Mouse (Mus musculus) midbrain, embryonic 15.5 days (tissue): ENCODE measurements around the gene Mrpl43. TPM values are rescaled to one million over a fixed set of nuclear protein-coding genes. Genes with fewer than 3 reads are reported as not detected.
"Not testable (repeated sequence)": the region's sequence is repeated elsewhere in the genome, so short reads cannot be mapped to it uniquely, and the experiment has no call there.

Source experiments
- ATAC-seq: fragments of 200-750 bp; cut with Nextera tagmentation; replicated peaks from 2 replicates; pipeline ENCODE4 v1.8.0; 2017; ENCODE audit warnings: moderate TSS enrichment
- H3K27ac ChIP-seq: fragments of 300-500 bp; sonication (generic); 2 replicates; pipeline ENCODE4 v1.5.1; 2015; ENCODE audit warnings: mild to moderate bottlenecking, inconsistent platforms
- H3K27me3 ChIP-seq: fragments of 300-500 bp; sonication (generic); replicated peaks from 2 replicates; pipeline ENCODE4 v1.6.1; 2015; ENCODE audit warnings: inconsistent platforms
- H3K36me3 ChIP-seq: fragments of 300-500 bp; sonication (generic); replicated peaks from 2 replicates; pipeline ENCODE4 v1.6.1; 2015; ENCODE audit warnings: inconsistent platforms
- H3K4me1 ChIP-seq: fragments of 300-500 bp; sonication (generic); 2 replicates; pipeline ENCODE4 v1.6.1; 2015; ENCODE audit warnings: inconsistent platforms
- H3K4me2 ChIP-seq: fragments of 300-500 bp; sonication (generic); 2 replicates; pipeline ENCODE4 v1.6.1; 2015; ENCODE audit warnings: inconsistent platforms, mild to moderate bottlenecking, moderate library complexity
- H3K4me3 ChIP-seq: fragments of 300-500 bp; sonication (generic); 2 replicates; pipeline ENCODE4 v1.5.1; 2015; ENCODE audit warnings: mild to moderate bottlenecking, inconsistent platforms
- H3K9ac ChIP-seq: fragments of 300-500 bp; sonication (generic); 2 replicates; pipeline ENCODE4 v1.6.1; 2015; ENCODE audit warnings: mild to moderate bottlenecking, inconsistent platforms
- H3K9me3 ChIP-seq: fragments of 300-500 bp; sonication (generic); 2 replicates; pipeline ENCODE4 v1.6.1; 2016; ENCODE audit warnings: inconsistent platforms
- WGBS: fragments of 180-500 bp; shearing (Covaris S2); methylation state at CpG from one replicate; pipeline ENCODE4 v1.1.7; 2015; ENCODE audit warnings: mixed read lengths; 5-methylcytosine and 5-hydroxymethylcytosine counted together
- polyA plus RNA-seq: library from polyadenylated mRNA; unstranded; fragments of >200 nt; fragmentation: Nextera tagmentation; extraction: Ambion mirVana; gene quantifications from 2 replicates; pipeline ENCODE4 v1.2.1, GENCODE M21; 2015

The Mrpl43 gene
- polyA plus RNA-seq, 1 experiment from 2014 or later = 86.9 TPM

- 68% methylated on average over 11 of the region's 11 CpGs for WGBS
- H3K4me1 ChIP-seq = peaks cover 31% of the 10 kb centered on the region
- peaks cover 4% of the 10 kb centered on the region; the same call in 1 of the 2 replicates for H3K27me3 ChIP-seq
- no peak overlapping the region for H3K9ac ChIP-seq
- H3K27ac ChIP-seq = no peak overlapping the region
- H3K4me2 ChIP-seq = no peak overlapping the region
- no peaks in the 10 kb centered on the region for H3K9me3 ChIP-seq
- ATAC-seq = no peak
- no peaks in the 10 kb centered on the region for H3K36me3 ChIP-seq
- H3K4me3 ChIP-seq = no peak overlapping the region
Measured at GRCm38 (mm10) chr19:45044389-45044927, 38.2 kb upstream of the Mrpl43 start.

GRCm38 (mm10) chr19:45040214-45040613 lies 34.0 kb upstream of the Mrpl43 start:
- Histone ChIP-seq H3K4me2 (no peak overlapping the region), H3K4me3 (no peak overlapping the region), H3K9ac (no peak overlapping the region), H3K36me3 (no peaks in the 10 kb centered on the region), H3K27me3 (no peaks in the 10 kb centered on the region), H3K4me1 (no peaks in the 10 kb centered on the region), H3K27ac (no peak overlapping the region), H3K9me3 (no peaks in the 10 kb centered on the region)
- ATAC-seq = no peak
- 64% methylated on average over 13 of the region's 13 CpGs for WGBS

- 91% methylated on average over 7 of the region's 7 CpGs for WGBS
- H3K27me3 ChIP-seq, H3K4me3 ChIP-seq, H3K9me3 ChIP-seq, H3K27ac ChIP-seq, H3K9ac ChIP-seq, H3K4me2 ChIP-seq, H3K4me1 ChIP-seq, ATAC-seq, H3K36me3 ChIP-seq: not testable (repeated sequence)
Measured at GRCm38 (mm10) chr19:45038198-45038597, 32.0 kb upstream of the Mrpl43 start.

GRCm38 (mm10) chr19:45036867-45037266 lies 30.6 kb upstream of the Mrpl43 start:
- no peaks in the 10 kb centered on the region for H3K27me3 ChIP-seq
- ATAC-seq = no peak
- no peak overlapping the region for H3K4me2 ChIP-seq
- no peaks in the 10 kb centered on the region; the same call in 1 of the 2 replicates for H3K4me1 ChIP-seq
- no peak overlapping the region for H3K27ac ChIP-seq
- H3K9ac ChIP-seq = no peak overlapping the region
- 30% methylated on average over 16 of the region's 16 CpGs for WGBS
- no peaks in the 10 kb centered on the region for H3K36me3 ChIP-seq
- no peaks in the 10 kb centered on the region for H3K9me3 ChIP-seq
- H3K4me3 ChIP-seq = no peak overlapping the region

- Histone ChIP-seq H3K4me2 (no peak overlapping the region), H3K27me3 (no peaks in the 10 kb centered on the region), H3K4me1 (peaks cover 7% of the 10 kb centered on the region), H3K4me3 (no peak overlapping the region), H3K9ac (no peak overlapping the region), H3K36me3 (no peaks in the 10 kb centered on the region), H3K27ac (no peak overlapping the region), H3K9me3 (no peaks in the 10 kb centered on the region)
- no peak for ATAC-seq
- 52% methylated on average over 17 of the region's 17 CpGs for WGBS
Measured at GRCm38 (mm10) chr19:45032570-45033332, 26.5 kb upstream of the Mrpl43 start.

- no peaks in the 10 kb centered on the region for H3K36me3 ChIP-seq
- 15% methylated on average over 4 of the region's 4 CpGs for WGBS
- ATAC-seq = 0 out of 2 replicates have a peak, but pooled peaks have one; percentile 18
Measured at GRCm38 (mm10) chr19:45031780-45032179, 25.5 kb upstream of the Mrpl43 start.

GRCm38 (mm10) chr19:45030746-45031693 lies 24.8 kb upstream of the Mrpl43 start:
- Histone ChIP-seq H3K9ac (no peak overlapping the region), H3K27ac (no peak overlapping the region), H3K27me3 (no peaks in the 10 kb centered on the region), H3K4me3 (no peak overlapping the region), H3K4me2 (peak overlapping the region; percentile 41), H3K9me3 (no peaks in the 10 kb centered on the region), H3K4me1 (peaks cover 7% of the 10 kb centered on the region), H3K36me3 (peaks cover 1% of the 10 kb centered on the region; the same call in 1 of the 2 replicates)
- no peak; the same call in 1 of the 2 replicates for ATAC-seq
- 40% methylated on average over 20 of the region's 20 CpGs for WGBS

More at GRCm38 (mm10) chr19:45031780-45032179, 25.5 kb upstream of the Mrpl43 start:
- H3K27ac ChIP-seq = no peak overlapping the region
- no peak overlapping the region for H3K9ac ChIP-seq
- no peaks in the 10 kb centered on the region for H3K27me3 ChIP-seq
- H3K4me3 ChIP-seq = no peak overlapping the region
- peaks cover 7% of the 10 kb centered on the region for H3K4me1 ChIP-seq
- H3K4me2 ChIP-seq = no peak overlapping the region
- no peaks in the 10 kb centered on the region for H3K9me3 ChIP-seq

- Histone ChIP-seq H3K4me1 (peaks cover 7% of the 10 kb centered on the region), H3K27me3 (no peaks in the 10 kb centered on the region), H3K4me3 (no peak overlapping the region), H3K27ac (no peak overlapping the region), H3K4me2 (no peak overlapping the region), H3K9ac (no peak overlapping the region), H3K9me3 (no peaks in the 10 kb centered on the region), H3K36me3 (peaks cover 6% of the 10 kb centered on the region; the same call in 1 of the 2 replicates)
- 37% methylated on average over 8 of the region's 8 CpGs for WGBS
- no peak for ATAC-seq
Measured at GRCm38 (mm10) chr19:45030111-45030510, 23.9 kb upstream of the Mrpl43 start.

- no peaks in the 10 kb centered on the region for H3K27me3 ChIP-seq
- no peaks in the 10 kb centered on the region for H3K9me3 ChIP-seq
- H3K36me3 ChIP-seq = peaks cover 6% of the 10 kb centered on the region; the same call in 1 of the 2 replicates
- no peak for ATAC-seq
- H3K27ac ChIP-seq = no peak overlapping the region
- no peak overlapping the region for H3K4me2 ChIP-seq
- 45% methylated on average over 9 of the region's 9 CpGs for WGBS
- no peak overlapping the region for H3K4me3 ChIP-seq
- H3K9ac ChIP-seq = no peak overlapping the region
- H3K4me1 ChIP-seq = peaks cover 7% of the 10 kb centered on the region
Measured at GRCm38 (mm10) chr19:45029571-45029970, 23.3 kb upstream of the Mrpl43 start.

GRCm38 (mm10) chr19:45028746-45029145 lies 22.5 kb upstream of the Mrpl43 start:
- no peaks in the 10 kb centered on the region for H3K9me3 ChIP-seq
- 66% methylated on average over 19 of the region's 19 CpGs for WGBS
- no peak for ATAC-seq
- peaks cover 9% of the 10 kb centered on the region; the same call in 1 of the 2 replicates for H3K36me3 ChIP-seq
- H3K27ac ChIP-seq = no peak overlapping the region
- no peaks in the 10 kb centered on the region for H3K27me3 ChIP-seq
- H3K4me1 ChIP-seq = peaks cover 7% of the 10 kb centered on the region
- H3K4me3 ChIP-seq = no peak overlapping the region
- no peak overlapping the region for H3K4me2 ChIP-seq
- H3K9ac ChIP-seq = no peak overlapping the region

- no peaks in the 10 kb centered on the region for H3K9me3 ChIP-seq
- no peaks in the 10 kb centered on the region for H3K27me3 ChIP-seq
- WGBS = 81% methylated on average over 6 of the region's 6 CpGs
- no peak overlapping the region for H3K27ac ChIP-seq
- no peak overlapping the region for H3K4me3 ChIP-seq
- H3K36me3 ChIP-seq = peaks cover 12% of the 10 kb centered on the region; the same call in 1 of the 2 replicates
- ATAC-seq = no peak
- H3K4me2 ChIP-seq = no peak overlapping the region
- H3K4me1 ChIP-seq = peaks cover 7% of the 10 kb centered on the region
- H3K9ac ChIP-seq = no peak overlapping the region
Measured at GRCm38 (mm10) chr19:45027848-45028247, 21.6 kb upstream of the Mrpl43 start.
